Mouse (Mus musculus): Measurements from ENCODE around the gene Slc2a2. TPM values are rescaled to one million over a fixed set of nuclear protein-coding genes. Genes with fewer than 3 reads are reported as not detected.

Gene Slc2a2
- not detected in 2 replicates for total RNA-seq (2023)

GRCm38 (mm10) chr3:28697797-28698196 is at the start of gene Slc2a2:
TSS of gene Slc2a2 (plus strand) at chr3:28697903.

Other genes with a start within 250 kb of the Slc2a2 start
- gene Eif5a2, start 83.4 kb downstream of the Slc2a2 start, total RNA-seq (2023) = 0.61 and 0.85 TPM in 2 replicates
- gene Rpl22l1, start 107.5 kb downstream of the Slc2a2 start, total RNA-seq (2023) = 177 and 201 TPM in 2 replicates
- not detected in 2 replicates for gene Gm1527, start 194.7 kb downstream of the Slc2a2 start, total RNA-seq (2023)

All from neutrophil, adult 65 days (primary cell).